Mouse (Mus musculus) embryonic facial prominence, embryonic 13.5 days (tissue): ENCODE measurements around the gene Abca2. TPM values are rescaled to one million over a fixed set of nuclear protein-coding genes. Genes with fewer than 3 reads are reported as not detected.
"Not testable (repeated sequence)": the region's sequence is repeated elsewhere in the genome, so short reads cannot be mapped to it uniquely, and the experiment has no call there.

Experiments used
- ATAC-seq: fragments of 200-750 bp; cut with Nextera tagmentation; 2 replicates; pipeline ENCODE4 v1.8.0; 2017; ENCODE audit warnings: low read depth; ENCODE audit not compliant: insufficient number of reproducible peaks, insufficient read depth, low FRiP score, low TSS enrichment
- H3K27ac ChIP-seq: fragments of 300-500 bp; sonication (generic); 2 replicates; pipeline ENCODE4 v1.5.1; 2015; ENCODE audit warnings: moderate library complexity, mild to moderate bottlenecking, inconsistent platforms
- H3K27me3 ChIP-seq: fragments of 300-500 bp; sonication (generic); 2 replicates; pipeline ENCODE4 v1.6.1; 2015; ENCODE audit warnings: mild to moderate bottlenecking, inconsistent platforms
- H3K36me3 ChIP-seq: fragments of 300-500 bp; sonication (generic); 2 replicates; pipeline ENCODE4 v1.6.1; 2015; ENCODE audit warnings: mild to moderate bottlenecking, inconsistent platforms
- H3K4me1 ChIP-seq: fragments of 300-500 bp; sonication (generic); 2 replicates; pipeline ENCODE4 v1.6.1; 2015; ENCODE audit warnings: inconsistent platforms
- H3K4me2 ChIP-seq: fragments of 300-500 bp; sonication (generic); 2 replicates; pipeline ENCODE4 v1.6.1; 2015; ENCODE audit warnings: moderate library complexity, mild to moderate bottlenecking, inconsistent platforms
- H3K4me3 ChIP-seq: fragments of 300-500 bp; sonication (generic); 2 replicates; pipeline ENCODE4 v1.5.1; 2015; ENCODE audit warnings: mild to moderate bottlenecking, inconsistent platforms
- H3K9ac ChIP-seq: fragments of 300-500 bp; sonication (generic); 2 replicates; pipeline ENCODE4 v1.6.1; 2015; ENCODE audit warnings: mild to moderate bottlenecking, inconsistent platforms
- H3K9me3 ChIP-seq: fragments of 300-500 bp; sonication (generic); 2 replicates; pipeline ENCODE4 v1.6.1; 2016; ENCODE audit warnings: inconsistent platforms
- WGBS: fragments of 180-500 bp; shearing (Covaris S2); methylation state at CpG from one replicate; pipeline ENCODE4 v1.1.7; 2015; ENCODE audit warnings: mixed read lengths; 5-methylcytosine and 5-hydroxymethylcytosine counted together
- polyA plus RNA-seq: library from polyadenylated mRNA; unstranded; fragments of >200 nt; fragmentation: Nextera tagmentation; extraction: Ambion mirVana; gene quantifications from 2 replicates; pipeline ENCODE4 v1.2.1, GENCODE M21; 2015

The Abca2 gene
- polyA plus RNA-seq, 1 experiment from 2014 or later: 2.9 TPM

- peaks cover 23% of the 10 kb centered on the region for H3K4me1 ChIP-seq
- 4% methylated on average over 17 of the region's 17 CpGs for whole genome bisulfite sequencing
- 0 out of 2 replicates have a peak overlapping the region, but pooled peaks have one; percentile 11 for H3K4me3 ChIP-seq
- H3K27me3 ChIP-seq: peaks cover 95% of the 10 kb centered on the region
- H3K9me3 ChIP-seq: no peaks in the 10 kb centered on the region
- H3K9ac ChIP-seq: no peak overlapping the region
- no peak for ATAC-seq
- peak overlapping the region; percentile 37 for H3K4me2 ChIP-seq
- no peaks in the 10 kb centered on the region for H3K36me3 ChIP-seq
- H3K27ac ChIP-seq: no peak overlapping the region
Measured at GRCm38 (mm10) chr2:25400764-25401163, 27.7 kb upstream of the Abca2 start.

DNA sequence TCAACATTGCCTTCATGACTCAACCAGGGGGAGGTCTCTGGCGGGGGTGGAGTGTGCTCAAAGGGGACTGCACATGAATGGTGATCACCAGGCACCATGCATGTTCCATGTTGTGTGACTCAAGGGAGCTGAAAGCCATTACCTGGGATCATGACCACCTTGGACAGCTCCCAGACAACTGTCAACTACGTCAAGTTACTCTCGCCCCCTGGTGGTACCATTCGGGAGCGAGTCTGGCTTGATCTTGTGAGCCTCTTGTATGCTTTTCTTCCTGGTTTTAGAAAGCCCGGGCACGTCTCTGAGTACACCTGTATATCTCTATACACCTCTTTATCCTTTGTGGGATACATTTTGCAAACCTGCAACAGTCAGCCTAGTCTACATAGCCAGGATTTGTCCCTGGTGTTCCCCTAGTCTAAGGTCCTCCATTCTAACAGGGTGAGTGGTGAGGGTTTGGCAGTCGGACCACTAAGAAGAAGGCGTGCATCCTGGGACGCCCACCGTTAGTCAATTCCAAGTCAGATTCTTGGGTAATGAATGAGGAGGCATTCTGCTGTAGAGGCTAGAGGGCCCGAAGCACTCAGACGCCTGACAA is 26.0 kb upstream of the Abca2 start:
- Histone ChIP-seq H3K36me3 (no peaks in the 10 kb centered on the region), H3K4me2 (peak overlapping the region; percentile 80), H3K9ac (peak overlapping the region; percentile 74), H3K9me3 (no peaks in the 10 kb centered on the region), H3K27me3 (peaks cover 87% of the 10 kb centered on the region), H3K27ac (no peak overlapping the region; the same call in 1 of the 2 replicates), H3K4me1 (peaks cover 14% of the 10 kb centered on the region; the same call in 1 of the 2 replicates), H3K4me3 (peak overlapping the region; percentile 63)
- ATAC-seq: 0 out of 2 replicates have a peak, but pooled peaks have one; percentile 33
- under 1% methylated on average over 13 of the region's 13 CpGs for WGBS

- Histone ChIP-seq H3K4me1 (peaks cover 14% of the 10 kb centered on the region; the same call in 1 of the 2 replicates), H3K9me3 (no peaks in the 10 kb centered on the region), H3K36me3 (no peaks in the 10 kb centered on the region), H3K4me2 (peak overlapping the region; percentile 80), H3K27ac (no peak overlapping the region; the same call in 1 of the 2 replicates), H3K27me3 (peaks cover 81% of the 10 kb centered on the region), H3K4me3 (peak overlapping the region; percentile 63), H3K9ac (peak overlapping the region; percentile 74)
- WGBS: 2% methylated on average over 53 of the region's 54 CpGs
- ATAC-seq: no peak
Measured at GRCm38 (mm10) chr2:25402972-25403601, 25.4 kb upstream of the Abca2 start.

DNA sequence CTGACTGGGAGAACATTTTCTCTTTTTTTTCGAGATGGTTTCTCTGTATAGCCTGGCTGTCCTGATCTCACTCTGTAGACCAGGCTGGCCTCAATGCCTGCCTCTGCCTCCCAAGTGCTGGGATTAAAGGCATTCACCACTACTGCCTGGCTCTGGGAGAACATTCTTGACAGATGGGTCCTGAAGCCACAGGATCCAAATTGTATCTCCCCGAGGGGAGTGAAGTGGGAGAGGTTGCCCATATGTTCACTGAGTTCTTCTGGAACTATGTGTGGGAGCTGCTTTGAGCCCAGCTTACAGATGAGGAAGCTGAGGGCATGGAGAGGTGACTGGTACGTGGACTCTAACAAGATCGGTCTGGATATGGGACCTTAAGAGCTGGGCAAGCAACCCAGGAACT is 24.5 kb upstream of the Abca2 start:
- peaks cover 72% of the 10 kb centered on the region for H3K27me3 ChIP-seq

GRCm38 (mm10) chr2:25408908-25409307 is 19.6 kb upstream of the Abca2 start:
- H3K27ac ChIP-seq: no peak overlapping the region
- WGBS: 83% methylated on average over 10 of the region's 10 CpGs
- H3K4me2 ChIP-seq: no peak overlapping the region
- no peaks in the 10 kb centered on the region for H3K9me3 ChIP-seq
- H3K9ac ChIP-seq: no peak overlapping the region
- no peaks in the 10 kb centered on the region for H3K36me3 ChIP-seq
- H3K4me3 ChIP-seq: no peak overlapping the region
- peaks cover 29% of the 10 kb centered on the region for H3K27me3 ChIP-seq
- no peak for ATAC-seq
- no peaks in the 10 kb centered on the region for H3K4me1 ChIP-seq

More for the DNA sequence above, 24.5 kb upstream of the Abca2 start:
- Histone ChIP-seq H3K4me3 (peak overlapping the region; percentile 63), H3K9me3 (no peaks in the 10 kb centered on the region), H3K4me1 (peaks cover 14% of the 10 kb centered on the region; the same call in 1 of the 2 replicates), H3K9ac (no peak overlapping the region), H3K27ac (no peak overlapping the region), H3K36me3 (no peaks in the 10 kb centered on the region), H3K4me2 (peak overlapping the region; percentile 80)
- ATAC-seq: no peak
- WGBS: 86% methylated on average over 4 of the region's 4 CpGs

DNA sequence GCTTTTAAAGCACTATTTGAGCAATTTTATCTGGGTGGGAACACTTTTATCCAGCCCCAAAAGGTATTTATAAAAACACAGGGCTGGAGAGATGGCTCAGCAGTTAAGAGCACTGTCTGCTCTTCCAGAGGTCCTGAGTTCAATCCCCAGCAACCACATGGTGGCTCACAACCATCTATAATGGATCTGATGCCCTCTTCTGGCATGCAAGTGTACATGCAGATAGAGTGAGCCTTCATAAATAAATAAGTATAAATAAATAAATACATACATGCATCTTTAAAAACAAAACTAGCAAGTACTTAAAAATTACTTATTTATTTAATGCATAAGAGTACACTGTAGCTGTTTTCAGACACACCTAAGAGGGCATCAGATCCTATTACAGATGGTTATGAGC is 15.1 kb upstream of the Abca2 start:
- not testable (repeated sequence) for H3K4me1 ChIP-seq, H3K9ac ChIP-seq, H3K9me3 ChIP-seq, H3K27me3 ChIP-seq, H3K4me2 ChIP-seq, H3K27ac ChIP-seq, H3K4me3 ChIP-seq, H3K36me3 ChIP-seq, ATAC-seq

GRCm38 (mm10) chr2:25417426-25417825 is 11.1 kb upstream of the Abca2 start:
- Histone ChIP-seq H3K27ac (no peak overlapping the region), H3K36me3 (no peaks in the 10 kb centered on the region), H3K4me2 (no peak overlapping the region), H3K9ac (no peak overlapping the region), H3K27me3 (peaks cover under 1% of the 10 kb centered on the region; the same call in 1 of the 2 replicates), H3K9me3 (no peaks in the 10 kb centered on the region), H3K4me1 (no peaks in the 10 kb centered on the region), H3K4me3 (no peak overlapping the region)
- 19% methylated on average over 3 of the region's 3 CpGs for WGBS
- no peak for ATAC-seq

DNA sequence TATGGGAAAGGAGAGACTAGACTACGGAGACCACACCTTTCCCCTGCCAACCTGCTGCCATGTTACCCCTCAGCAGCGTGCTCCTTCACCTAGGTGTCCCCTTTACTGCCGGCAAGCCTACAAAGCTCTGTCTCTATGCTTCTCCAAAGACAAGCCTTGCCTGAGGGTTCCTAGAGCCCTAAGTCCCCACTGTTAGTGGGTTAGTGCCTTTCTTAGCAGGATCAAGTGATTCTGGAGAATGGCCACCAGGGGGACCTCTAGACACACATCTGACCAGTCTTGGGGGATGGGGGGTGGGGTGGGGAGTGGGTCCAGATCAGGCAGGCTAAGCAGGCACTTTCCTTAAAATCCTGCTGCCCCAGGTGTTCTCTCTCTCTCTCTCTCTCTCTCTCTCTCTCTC is 6.6 kb upstream of the Abca2 start:
- H3K27me3 ChIP-seq: peaks cover 42% of the 10 kb centered on the region
- H3K9me3 ChIP-seq: no peaks in the 10 kb centered on the region
- no peak overlapping the region for H3K27ac ChIP-seq
- H3K4me3 ChIP-seq: no peak overlapping the region
- 21% methylated on average over 3 of the region's 3 CpGs for WGBS
- no peaks in the 10 kb centered on the region for H3K36me3 ChIP-seq
- no peaks in the 10 kb centered on the region for H3K4me1 ChIP-seq
- H3K9ac ChIP-seq: no peak overlapping the region
- no peak for ATAC-seq
- no peak overlapping the region for H3K4me2 ChIP-seq

DNA sequence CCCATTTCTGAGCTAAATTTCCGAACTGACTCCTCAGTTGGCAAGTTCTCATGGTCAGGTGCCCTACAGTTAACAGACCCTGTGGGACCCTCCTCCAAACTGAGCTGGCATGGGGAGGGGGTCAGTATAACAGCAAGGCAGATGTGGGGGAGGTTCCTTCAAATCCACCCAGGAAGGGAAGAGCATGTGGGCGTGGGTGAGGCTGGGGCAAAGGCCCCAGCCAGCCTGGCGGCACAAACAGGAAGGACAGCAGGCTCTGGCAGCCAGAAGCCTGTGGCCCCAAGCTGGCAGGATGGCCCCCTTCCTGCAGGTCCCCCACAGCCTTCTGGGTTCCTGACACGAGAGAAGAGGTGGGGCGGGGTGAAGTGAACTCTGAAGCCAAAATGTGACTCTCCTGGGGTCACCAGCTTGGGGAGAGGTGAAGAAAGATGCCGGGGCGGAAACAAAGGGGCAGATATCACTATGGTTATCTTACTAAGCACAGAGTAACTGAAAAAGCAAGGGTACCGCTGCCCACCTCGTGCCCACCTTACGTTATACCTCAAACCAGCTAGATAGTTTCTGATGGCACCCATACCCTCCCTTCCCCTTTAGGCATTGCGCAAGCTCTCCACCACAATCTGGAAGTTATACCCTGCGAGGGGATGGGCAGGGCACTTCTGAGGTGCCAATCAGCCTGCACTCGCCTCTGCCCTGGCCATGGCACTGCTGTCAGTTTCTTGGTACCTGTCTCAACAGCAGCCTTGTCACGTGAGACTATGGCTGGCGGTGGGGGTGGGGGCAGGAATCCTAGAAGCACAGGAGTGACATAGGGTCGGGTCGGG is 5.7 kb upstream of the Abca2 start, which contains the start of gene Fut7:
TSS of gene Fut7 (plus strand) at position 681 of the 824 bp plus-strand sequence.
- H3K4me3 ChIP-seq: no peak within 1 kb of the TSS
- no peak within 1 kb of the TSS for H3K27ac ChIP-seq
- no peak within 1 kb of the TSS for H3K4me2 ChIP-seq
- H3K4me1 ChIP-seq: no peaks in the 10 kb centered on the region
- 64% methylated on average over 17 of the region's 17 CpGs for WGBS
- H3K9ac ChIP-seq: 0 out of 2 replicates have a peak within 1 kb of the TSS, but pooled peaks have one; percentile 11
- peaks cover 42% of the 10 kb centered on the region for H3K27me3 ChIP-seq
- no peak for ATAC-seq
- H3K36me3 ChIP-seq: no peaks in the 10 kb centered on the region
- no peaks in the 10 kb centered on the region for H3K9me3 ChIP-seq

DNA sequence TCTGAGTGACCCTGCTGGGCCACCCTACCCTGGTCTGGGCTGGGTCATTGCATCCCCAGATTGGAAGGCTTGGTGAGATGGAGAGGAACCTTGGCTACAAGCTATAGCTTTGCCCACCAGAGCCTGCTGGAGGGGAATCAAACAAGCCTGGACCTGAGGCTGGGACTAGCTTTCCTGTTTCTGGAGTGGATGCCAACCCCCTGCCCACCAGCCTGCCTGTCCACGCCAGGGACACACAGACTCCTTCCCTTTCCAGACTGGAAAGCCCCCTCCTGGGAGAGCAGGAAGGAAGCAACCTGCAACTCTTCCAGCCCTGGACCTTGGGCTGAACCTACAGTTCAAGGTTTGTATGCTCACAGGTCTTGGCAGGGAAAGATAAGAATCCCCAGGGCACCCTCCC is 4.9 kb upstream of the Abca2 start:
- WGBS: 71% methylated on average over 1 of the region's 1 CpGs
- Histone ChIP-seq H3K4me1 (no peaks in the 10 kb centered on the region), H3K36me3 (no peaks in the 10 kb centered on the region), H3K9ac (no peak overlapping the region), H3K9me3 (no peaks in the 10 kb centered on the region), H3K27ac (no peak overlapping the region), H3K27me3 (peaks cover 42% of the 10 kb centered on the region), H3K4me2 (no peak overlapping the region), H3K4me3 (no peak overlapping the region)
- no peak for ATAC-seq

DNA sequence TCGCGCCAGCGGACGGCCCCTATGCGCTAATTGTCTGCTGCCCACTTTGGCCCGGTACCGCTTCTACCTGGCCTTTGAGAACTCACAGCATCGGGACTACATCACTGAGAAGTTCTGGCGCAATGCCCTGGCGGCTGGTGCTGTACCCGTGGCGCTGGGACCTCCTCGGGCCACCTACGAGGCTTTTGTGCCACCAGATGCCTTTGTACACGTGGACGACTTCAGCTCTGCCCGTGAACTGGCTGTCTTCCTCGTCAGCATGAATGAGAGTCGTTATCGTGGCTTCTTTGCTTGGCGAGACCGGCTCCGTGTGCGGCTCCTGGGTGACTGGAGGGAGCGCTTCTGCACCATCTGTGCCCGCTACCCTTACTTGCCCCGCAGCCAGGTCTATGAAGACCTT is 3.0 kb upstream of the Abca2 start:
- Histone ChIP-seq H3K4me3 (no peak overlapping the region), H3K9me3 (no peaks in the 10 kb centered on the region), H3K27ac (no peak overlapping the region), H3K27me3 (peaks cover 60% of the 10 kb centered on the region), H3K36me3 (no peaks in the 10 kb centered on the region), H3K4me1 (peaks cover 8% of the 10 kb centered on the region), H3K4me2 (no peak overlapping the region), H3K9ac (no peak overlapping the region; the same call in 1 of the 2 replicates)
- 50% methylated on average over 27 of the region's 27 CpGs for WGBS
- ATAC-seq: no peak
